Mouse (Mus musculus): ENCODE measurements around the gene Nr2f2.

Gene Nr2f2

DNA sequence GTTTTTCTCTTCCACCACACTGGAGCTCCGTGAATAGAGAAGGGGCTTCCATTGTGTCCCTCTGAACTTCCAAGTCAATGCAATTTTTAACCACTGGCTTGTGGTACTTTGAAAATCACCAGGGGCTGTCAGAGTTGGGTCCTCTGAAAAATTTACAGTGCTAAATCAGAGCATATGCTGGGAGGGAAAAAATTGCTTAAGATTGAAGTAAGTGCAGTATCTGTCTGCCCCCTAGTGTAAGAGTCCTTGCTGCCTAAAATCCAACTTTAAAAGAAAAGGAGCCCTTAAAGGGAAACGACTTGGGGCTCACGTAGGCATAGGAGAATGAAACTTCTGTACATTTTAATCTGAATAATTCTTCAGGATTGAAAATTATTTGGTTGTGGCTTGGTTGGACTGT lies 1.7 kb downstream of the Nr2f2 start:
- no peak for DNase-seq

DNA sequence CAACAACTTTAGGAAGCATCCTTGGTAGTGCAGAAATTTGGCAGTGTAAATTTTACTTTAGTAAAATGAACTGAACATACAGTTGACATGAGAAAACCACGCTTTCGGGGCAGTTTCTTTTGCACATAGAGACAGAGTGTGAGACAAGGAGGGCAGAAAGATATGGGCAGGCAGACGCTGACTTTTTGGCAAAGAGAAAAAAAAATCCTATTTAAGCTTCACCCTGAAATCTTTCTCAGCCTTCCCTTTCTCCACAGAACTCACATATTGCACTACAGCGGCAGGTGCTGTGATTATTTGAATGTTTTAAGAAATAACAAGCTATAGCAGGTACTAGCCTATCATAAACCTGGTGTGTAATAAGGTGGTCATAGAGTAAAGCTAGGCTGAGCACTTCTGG lies 3.2 kb downstream of the Nr2f2 start:
- no peak for DNase-seq

DNA sequence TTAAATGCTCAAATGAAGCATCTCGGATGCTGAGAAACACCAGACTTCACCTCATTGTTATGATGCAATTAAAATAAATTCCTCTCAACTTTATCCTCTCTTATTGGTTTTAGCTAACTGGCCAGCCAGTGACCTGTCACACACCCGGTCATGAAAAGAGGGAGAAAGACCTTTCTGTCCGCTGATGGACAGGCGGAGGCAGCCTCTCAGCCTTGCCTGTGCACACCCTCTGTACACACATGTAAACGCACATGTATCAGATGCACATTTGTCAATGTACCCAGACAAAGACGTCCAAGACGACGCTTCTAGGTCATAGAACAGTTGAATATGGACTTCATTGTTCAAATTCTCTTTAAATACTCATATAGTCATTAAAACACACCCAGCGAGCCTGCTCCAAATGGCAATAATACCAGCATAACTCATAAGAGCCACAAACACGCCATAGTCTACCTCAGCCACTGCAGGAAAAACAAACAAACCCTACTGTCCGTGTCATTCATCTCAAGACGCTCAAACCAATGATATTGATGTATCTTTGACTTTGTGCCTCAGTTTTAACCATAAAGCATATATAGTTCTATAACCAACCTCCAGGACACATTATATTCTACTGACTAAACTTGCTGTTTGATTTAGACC lies 3.9 kb downstream of the Nr2f2 start:
- no peak for DNase-seq

DNA sequence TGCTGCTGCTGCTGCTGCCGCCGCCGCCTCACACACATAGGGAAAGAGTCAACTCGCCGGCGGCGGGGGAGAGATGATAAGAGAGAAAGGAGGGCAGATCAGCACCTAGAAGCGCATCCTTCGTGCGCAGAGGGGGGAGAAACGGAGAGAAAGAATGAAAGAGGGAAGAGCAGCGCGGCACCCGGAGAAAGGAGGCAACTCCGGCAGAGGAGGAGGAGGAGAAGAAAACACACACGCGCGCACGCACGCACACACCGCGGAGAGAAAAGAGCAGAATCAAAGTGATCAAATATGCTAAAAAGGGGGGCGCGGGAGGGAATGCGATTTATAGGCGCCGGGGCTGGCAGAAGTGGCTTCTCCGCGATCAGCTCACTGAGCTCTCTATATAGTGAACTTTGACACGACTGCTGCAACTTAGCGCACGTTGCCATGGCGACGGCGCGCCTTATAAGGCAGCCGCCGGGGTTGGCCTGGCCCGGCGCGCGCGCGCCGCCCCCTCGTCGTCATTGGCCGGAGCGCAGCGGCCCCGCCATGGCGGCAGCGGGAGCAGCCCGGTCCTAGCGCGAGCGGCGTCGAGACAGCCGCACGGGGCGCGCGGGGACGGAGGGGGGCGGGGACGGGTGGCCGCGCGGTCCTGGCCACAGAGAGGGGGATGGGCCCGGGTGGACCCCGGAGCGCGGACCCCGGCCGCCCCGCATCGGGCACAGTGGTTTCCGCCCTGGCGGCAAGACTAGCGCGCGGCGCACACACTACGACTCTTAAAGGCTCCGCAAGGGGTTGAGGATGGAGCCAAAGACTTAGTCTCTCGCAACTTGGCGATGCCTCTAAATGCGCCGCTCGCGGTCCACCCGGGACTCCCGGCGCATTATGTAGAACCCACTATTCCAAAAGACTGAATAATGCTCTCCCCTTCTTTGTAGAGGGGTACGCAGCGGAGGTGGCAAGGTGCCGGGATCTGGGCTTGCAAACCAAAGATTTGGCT lies 4.9 kb downstream of the Nr2f2 start:
- DNase-seq = peak; percentile 63

DNA sequence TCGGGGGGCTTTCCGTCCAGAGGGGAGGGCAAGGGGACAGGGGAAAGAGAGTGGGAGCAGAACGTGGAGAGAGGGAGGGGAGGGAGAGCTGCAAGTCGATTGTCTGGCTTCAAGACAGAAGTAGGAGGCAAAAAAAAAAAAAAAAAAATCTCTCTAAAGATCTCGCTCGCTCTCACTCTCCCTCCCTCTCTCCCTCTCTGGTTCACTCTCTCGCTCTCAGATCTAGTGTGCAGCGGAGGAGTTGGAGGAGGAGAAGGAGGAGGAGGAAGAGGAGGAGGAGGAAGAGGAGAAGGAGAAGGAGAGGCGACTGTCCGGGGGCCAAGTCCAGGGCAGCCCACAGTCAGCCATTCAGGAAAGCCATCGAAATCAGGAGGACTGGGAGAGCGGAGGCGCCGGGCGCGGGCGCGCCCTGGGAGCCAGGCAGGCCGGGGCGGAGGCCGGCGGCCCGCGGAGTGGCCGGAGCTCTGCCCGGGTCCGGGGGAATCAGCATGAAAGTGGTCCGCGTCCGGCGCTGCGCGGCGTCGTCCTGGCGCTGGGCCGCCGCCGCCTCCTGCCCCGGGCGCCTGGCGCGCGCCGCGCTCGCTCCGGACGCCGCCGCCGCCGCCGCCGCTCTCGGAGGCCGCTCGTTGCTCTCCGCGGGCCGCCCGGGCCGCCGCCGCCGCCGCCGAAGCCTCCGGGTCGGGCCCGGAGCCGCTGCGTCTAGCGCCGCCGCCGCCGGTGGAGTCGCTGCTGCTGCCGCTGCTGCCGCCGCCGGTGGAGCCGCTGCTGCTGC lies 5.7 kb downstream of the Nr2f2 start:
- DNase-seq = no peak

DNA sequence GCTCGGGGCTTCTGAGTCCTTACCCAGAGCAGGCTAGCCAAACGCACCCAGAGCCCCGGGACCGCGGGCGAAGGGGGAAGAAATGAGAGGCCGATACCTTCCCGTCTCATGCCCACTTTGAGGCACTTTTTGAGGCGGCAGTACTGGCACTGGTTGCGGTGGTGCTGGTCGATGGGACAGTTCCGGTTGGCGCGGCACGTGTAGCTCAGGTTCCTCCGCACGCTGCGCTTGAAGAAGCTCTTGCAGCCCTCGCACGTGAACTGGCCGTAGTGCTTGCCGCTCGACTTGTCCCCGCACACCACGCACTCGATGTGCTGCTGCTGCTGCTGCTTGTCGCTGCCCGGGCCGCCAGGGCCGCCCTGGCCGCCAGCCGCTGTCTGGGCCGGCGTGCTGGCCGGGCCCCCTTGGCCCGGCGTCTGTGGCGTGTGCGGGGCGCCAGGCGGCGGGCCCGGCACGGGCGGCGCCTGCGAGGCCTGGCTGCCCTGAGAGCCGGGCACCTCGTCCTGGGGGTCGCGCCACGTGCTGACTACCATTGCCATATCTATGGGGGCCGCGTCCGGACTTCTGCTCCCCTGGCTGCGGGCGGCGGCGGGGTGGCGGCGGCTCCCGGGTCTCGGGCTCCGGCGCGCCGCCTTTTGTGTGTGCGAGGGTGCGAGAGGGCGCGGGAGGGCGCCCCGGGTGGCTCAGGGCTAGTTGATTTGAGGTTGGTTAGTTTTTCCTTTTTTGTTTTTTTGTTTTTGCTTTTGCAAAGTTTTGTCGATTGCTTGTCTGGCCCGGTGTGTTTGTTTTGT lies 6.5 kb downstream of the Nr2f2 start:
- DNase-seq = no peak

DNA sequence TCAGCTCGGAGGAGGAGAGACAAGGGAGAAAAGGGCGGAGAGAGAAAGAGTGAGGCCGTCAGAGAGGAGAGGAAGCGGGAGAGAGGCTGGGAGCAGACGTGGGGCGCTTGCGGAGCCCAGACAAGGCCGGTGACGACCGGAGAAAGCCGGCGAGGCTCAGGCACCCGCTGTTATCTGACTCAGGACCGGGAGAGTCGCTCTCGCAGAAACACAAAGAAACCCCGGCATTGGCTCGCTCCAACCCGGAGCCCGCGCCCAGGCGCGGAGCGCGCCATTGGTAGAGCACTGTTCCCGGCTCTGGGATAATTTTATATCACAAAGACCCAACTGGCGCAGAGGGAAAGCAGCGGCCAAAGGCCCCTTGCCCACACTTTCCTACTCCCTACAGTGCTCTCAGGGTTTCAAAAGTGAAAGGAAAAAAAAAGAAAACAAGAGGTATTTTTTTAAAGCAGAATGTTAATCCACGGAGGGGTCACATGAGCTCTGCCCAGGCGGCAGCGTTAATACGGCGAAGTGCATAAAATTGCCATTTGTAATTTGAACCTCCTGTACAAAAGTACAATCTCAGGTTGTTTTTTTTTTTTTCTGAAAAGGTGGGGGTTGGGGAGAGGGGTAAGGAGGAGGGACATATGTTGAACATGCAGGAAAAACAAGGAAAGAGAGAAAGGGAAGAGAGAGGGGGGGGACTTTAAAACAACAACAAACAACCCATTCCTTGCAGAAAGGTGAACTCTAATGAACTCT lies 7.5 kb downstream of the Nr2f2 start:
- DNase-seq = no peak

DNA sequence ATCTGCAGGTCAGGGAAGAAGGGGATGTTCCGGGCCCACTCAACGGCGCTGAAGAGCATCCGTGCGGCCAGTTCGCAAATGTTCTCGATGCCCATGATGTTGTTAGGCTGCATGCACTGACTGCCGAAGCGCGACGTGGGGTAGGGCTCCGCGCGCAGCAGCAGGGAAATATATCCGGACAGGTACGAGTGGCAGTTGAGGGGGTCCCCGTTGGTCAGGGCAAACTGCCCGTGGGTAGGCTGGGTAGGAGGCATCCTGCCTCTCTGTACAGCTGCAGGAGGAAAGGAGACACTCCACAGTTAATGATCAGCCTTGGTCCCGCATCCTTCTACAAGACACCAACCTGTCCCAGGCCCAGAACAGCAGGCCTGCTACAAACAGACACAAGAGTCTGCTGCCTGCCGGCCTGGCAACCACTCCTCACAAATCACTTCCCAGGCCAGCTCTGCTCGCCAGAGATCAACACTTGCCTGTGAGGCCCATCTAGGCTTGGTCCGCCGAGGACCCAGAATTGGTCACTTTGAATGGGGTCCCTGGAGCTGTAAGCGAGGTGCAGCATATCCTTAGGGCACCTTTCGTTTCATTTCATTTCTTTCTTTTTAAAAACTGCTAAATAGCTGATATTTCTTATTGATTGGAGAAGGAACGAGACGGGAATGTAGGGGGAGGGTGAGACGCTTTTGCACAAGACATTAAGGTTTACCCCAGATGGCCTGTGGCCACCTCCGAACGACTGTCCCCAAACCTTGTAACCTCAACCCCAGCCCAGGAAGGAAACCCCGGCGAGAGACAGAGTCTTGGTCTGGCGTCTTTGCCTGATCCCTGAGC lies 8.3 kb downstream of the Nr2f2 start:
- no peak for DNase-seq

DNA sequence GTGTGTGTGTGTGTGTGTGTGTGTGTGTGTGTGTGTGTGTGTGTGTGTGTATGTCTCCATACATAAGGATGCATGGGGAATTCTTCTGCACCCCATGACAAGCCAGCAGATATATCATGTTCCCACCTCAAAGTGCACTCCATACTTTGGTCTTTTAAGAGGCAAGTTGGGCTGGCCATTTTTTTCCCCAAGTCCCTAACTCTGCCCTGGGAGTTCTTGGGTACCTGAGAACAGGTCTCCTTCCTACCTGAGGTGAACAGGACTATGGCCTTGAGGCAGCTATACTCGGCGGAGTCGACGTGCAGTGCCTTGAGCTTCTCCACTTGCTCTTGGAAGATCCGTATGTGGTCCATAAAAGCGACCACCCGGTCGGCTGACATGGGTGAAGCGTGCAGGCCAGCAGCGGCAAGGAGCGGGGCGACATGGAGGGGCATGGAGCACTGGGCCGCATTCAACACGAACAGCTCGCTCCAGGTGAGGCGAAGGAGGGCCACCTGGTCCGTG lies 9.0 kb downstream of the Nr2f2 start:
- no peak for DNase-seq

DNA sequence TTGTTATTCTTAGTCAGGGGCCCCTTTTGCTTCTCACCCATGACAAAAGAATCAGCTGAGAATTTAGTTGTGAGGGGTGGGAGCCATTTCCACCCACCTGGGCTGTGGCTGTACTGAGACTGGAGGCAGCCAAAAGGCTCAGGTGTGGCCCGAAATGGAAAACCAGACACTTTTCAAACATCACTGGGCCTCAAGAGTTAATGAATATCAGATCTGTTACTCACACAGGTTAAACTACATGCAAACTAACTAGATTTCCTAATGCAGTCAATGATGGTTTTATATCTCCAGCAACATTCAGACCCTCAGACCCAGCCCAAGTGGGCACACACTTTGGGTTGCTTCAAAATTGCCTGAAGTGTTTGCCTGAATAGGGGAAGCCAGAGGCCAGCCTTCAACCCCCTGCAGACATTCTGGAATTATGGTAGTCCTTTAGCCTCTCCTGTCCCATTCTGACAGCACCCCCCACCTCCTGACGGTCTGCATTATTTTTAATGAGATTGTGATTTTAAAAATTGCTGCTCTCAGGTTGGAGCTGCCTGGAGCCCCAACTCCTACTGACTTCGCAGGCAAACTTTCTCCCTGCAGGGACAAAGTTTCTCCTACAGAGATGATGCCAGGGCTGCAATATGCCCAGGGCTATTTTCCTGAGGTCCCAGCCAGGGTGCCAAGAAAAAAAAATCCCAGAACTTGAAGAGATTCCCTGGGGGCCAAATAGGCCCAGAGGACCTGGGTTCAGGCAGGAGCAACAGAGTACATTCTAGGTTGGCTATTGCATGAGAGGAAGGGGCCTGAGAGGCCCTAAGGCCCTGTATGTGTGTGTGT lies 9.6 kb downstream of the Nr2f2 start:
- DNase-seq = no peak

DNA sequence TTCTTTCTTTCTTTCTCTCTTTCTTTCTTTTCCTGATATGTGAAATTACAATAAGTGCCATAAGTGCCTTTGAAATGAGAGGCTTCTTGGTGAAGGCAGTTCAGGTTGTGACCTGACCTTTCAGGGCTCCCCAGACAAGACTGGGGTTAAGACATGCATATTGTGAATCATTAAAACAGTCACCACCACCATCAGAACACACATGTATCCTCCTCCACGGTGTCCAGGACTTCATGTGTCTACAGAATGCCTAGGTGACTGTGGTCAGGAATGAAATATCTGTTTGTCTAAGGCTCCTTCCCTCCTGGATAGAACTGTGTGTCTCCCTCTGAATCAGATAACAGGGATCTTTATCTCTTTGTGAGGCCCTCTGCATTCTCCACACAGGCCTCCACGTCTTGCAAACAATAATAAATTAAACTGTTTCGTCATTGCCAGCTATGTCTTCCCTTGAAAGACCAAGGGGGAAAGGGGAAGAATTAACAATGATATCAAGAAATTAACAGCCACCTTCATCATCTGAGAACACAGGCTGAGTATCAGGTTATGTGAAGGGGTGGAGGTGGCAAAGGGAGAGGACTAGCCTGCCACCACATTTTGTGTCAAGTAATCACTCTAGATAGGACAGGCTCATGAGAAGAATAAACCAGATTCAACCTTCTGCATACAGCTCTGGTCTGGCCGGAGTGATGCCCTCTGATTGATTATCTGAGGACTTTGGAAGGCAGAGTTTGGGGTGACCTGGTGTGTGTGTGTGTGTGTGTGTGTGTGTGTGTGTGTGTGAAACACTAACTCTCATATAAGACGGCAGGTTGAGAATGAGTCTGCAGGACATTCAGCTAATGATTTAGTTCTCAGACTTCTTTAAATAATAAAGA lies 10.6 kb downstream of the Nr2f2 start:
- no peak for DNase-seq

DNA sequence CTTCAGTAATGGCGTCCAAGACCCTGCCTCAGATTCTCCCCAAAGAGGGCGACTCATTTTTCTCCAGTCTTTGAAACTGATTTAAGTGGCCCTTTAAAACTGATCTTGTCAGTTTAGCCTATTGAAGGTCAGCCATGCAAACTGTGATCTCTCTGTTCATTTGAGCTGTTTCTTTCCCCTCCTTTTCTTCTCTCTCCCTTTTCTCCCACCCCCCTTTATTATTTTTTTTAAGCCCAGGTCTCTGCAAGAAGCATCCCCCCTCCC lies 11.2 kb downstream of the Nr2f2 start:
- no peak for DNase-seq

DNA sequence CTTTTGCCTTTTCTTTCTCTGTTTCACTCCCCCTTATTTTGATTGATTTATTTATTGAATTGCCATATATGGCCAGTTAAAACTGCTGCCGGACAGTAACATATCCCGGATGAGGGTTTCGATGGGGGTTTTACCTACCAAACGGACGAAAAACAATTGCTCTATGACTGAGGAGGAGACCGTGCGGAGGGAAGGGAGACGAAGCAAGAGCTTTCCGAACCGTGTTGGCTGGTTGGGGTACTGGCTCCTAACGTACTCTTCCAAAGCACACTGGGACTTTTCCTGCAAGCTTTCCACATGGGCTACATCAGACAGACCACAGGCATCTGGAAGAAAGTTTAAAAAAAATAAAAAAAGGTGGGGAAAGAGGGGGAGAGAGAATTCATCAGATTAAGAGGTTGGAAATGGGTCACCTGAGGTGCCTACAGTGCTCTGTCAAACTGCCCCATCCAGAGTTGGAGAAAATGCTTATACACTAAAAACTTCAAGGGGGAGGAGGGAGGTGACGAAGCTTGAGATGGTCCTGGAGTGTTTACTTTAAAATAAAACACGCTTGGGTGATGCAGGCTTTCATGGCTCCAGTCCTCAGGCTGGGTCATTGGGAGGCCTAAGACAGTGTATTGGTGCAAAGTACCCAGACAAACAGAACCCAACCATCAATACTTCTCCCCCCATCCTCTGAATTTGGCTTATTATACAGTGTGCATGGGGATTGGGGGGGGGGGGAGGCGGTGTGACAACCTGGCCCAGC lies 11.8 kb downstream of the Nr2f2 start:
- no peak for DNase-seq

DNA sequence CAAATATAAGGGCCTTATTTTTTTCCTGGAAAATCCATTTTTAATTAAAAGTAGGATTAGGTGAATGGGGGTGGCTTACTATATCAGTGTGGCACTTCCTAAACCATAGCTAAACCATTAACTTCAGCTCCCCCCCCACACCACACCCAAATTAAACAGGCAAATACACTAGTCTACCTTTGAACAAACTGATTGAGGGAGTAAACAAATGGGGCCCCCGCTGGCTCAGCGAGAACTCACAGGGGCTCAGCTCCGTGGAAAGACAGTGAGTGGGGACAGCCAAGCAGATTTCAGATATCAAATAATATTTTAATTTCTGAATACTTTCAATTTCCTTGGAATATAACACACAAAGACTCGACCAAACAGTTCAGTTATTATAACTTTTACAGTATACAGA lies 13.4 kb downstream of the Nr2f2 start:
- DNase-seq = no peak

DNA sequence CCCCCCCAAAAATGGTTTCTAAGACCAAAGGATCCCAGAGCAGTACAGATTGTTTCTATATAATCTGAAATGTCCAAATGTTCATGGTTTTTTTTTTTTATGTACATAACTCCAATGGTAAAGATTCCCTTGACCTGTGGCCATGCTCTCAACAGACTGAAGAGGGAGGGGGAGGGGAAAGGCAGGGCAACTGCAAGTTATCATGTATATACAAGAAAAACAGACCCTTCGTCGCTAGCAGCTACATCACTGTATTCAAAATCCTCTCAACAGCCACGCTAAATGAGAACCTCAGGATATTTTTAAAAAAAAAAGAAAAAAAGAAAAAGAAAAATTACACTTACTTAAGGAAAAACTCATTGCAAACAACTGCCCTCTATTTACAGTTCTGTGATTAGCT lies 13.9 kb downstream of the Nr2f2 start:
- DNase-seq = no peak

DNA sequence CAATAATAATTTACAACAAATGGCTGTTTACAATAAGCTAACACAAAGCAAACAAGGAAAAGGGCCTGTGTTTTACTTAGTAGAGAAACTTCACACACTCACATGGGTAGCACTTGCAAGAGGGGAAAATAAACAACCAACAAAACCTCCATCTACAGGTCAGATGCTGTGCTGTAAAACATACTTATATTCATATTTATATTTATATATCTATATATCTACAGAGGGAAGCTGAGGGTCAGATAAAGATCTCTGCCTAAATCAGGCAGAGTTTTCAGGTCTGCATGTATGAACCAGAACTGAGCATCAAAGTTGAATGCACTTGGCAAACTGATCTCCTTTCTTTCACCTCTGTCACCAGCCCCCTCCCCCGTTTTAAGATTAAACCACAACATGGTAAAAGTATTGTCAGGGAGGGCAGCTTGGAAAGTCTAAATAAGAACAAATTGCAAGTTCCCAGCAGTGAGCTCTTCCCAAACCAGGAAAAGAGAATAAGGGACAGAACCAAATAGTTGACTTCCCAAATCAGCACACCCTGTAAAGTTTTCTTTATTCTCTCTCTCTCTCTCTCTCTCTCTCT lies 14.5 kb downstream of the Nr2f2 start:
- DNase-seq = no peak

DNA sequence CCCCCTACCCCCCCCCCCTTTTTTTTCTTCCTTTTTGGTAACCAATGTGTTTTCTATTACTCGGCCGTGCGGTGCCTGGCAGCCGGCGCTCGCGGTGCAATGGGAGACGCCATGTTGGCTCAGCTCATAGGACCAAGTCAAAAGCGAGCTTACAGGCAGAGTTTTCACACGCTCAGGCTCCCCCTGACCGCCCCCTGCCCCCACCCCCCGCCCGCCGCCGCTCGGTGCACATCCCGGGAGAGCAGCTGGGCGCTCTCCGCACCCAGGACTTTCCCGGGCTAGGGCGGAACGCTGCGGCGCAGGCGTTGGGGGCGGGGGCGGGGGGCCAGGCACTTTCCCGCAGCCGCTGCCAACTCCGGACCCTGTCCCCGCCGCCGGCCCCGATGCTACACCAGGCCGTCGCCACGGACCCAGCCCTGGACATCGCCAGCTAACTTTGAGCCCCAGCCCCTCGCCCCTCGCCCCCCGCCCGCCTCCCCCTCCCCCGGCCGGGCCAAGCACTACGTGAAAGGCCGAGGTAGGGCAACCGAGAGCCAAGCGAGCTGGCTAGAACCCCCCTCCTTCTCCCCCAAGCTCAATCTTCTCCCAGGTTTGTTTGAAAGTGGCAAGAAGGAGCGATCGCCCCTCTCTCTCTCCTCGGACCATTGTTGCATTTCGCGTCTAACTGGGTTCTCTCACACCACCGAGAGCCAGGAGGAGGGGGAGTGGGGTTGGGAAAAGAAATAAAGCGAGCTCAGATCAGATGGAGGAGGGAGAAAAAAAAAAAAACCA lies 15.6 kb downstream of the Nr2f2 start:
- DNase-seq = no peak
